Mouse (Mus musculus) heart, postnatal 0 days (tissue): ENCODE measurements at regions not wholly inside any gene's neighbourhood (a gene's known extent, or its start where the extent isn't known, plus 50 kb on each side); places are given as distances from the start of the nearest gene placed in this dataset.

Source experiments
- ATAC-seq: fragments of 200-750 bp; cut with Nextera tagmentation; 2 replicates; pipeline ENCODE4 v1.8.0; 2017; ENCODE audit warnings: low read depth, moderate number of reproducible peaks, moderate library complexity; ENCODE audit not compliant: insufficient read depth
- DNase-seq: peaks from one replicate; pipeline ENCODE4 v3.0.0-alpha.2; 2016; ENCODE audit warnings: low spot score
- H3K27ac ChIP-seq: fragments of 300-500 bp; sonication (generic); 2 replicates; pipeline ENCODE4 v1.5.1; 2014; ENCODE audit warnings: low read depth, mild to moderate bottlenecking
- H3K27me3 ChIP-seq: fragments of 300-500 bp; sonication (generic); 2 replicates; pipeline ENCODE4 v1.6.1; 2014; ENCODE audit warnings: low read length, mixed read lengths; ENCODE audit not compliant: control insufficient read depth, insufficient read depth
- H3K36me3 ChIP-seq: fragments of 300-500 bp; sonication (generic); replicated peaks from 2 replicates; pipeline ENCODE4 v1.6.1; 2014; ENCODE audit warnings: low read length, mixed read lengths; ENCODE audit not compliant: control insufficient read depth, insufficient read depth
- H3K4me1 ChIP-seq: fragments of 300-500 bp; sonication (generic); 2 replicates; pipeline ENCODE4 v1.6.1; 2014; ENCODE audit warnings: antibody characterized with exemption; ENCODE audit not compliant: control insufficient read depth, insufficient read depth
- H3K4me2 ChIP-seq: fragments of 300-500 bp; sonication (generic); 2 replicates; pipeline ENCODE4 v1.6.1; 2014; ENCODE audit warnings: low read depth, mild to moderate bottlenecking, low read length, moderate library complexity
- H3K4me3 ChIP-seq: fragments of 300-500 bp; sonication (generic); 2 replicates; pipeline ENCODE4 v1.5.1; 2014; ENCODE audit warnings: low read depth, low read length
- H3K9ac ChIP-seq: fragments of 300-500 bp; sonication (generic); replicated peaks from 2 replicates; pipeline ENCODE4 v1.6.1; 2014; ENCODE audit warnings: low read depth, low read length, mixed read lengths
- H3K9me3 ChIP-seq: fragments of 300-500 bp; sonication (generic); replicated peaks from 2 replicates; pipeline ENCODE4 v1.6.1; 2016; ENCODE audit warnings: low read length; ENCODE audit not compliant: control insufficient read depth
- CTCF ChIP-seq: IDR thresholded peaks from 2 replicates; pipeline ENCODE4 v1.5.1; 2016; ENCODE audit warnings: antibody characterized with exemption, control low read depth, low read depth
- EP300 ChIP-seq: IDR thresholded peaks from 2 replicates; pipeline ENCODE4 v1.6.1; 2016; ENCODE audit warnings: antibody characterized with exemption, low read depth
- WGBS: fragments of 180-500 bp; shearing (Covaris S2); extraction: QIAGEN DNeasy Blood & Tissue Kit; methylation state at CpG from one replicate; pipeline ENCODE4 v1.1.7; 2014; 5-methylcytosine and 5-hydroxymethylcytosine counted together

GRCm38 (mm10) chr3:41949404-41949803, 207.0 kb downstream of the D3Ertd751e start:
- Histone ChIP-seq H3K4me1 (no peaks in the 10 kb centered on the region), H3K4me2 (no peak overlapping the region), H3K9me3 (no peaks in the 10 kb centered on the region), H3K4me3 (no peak overlapping the region), H3K36me3 (no peaks in the 10 kb centered on the region), H3K27me3 (no peaks in the 10 kb centered on the region), H3K27ac (no peak overlapping the region), H3K9ac (no peak overlapping the region)
- TF ChIP-seq CTCF: no peak
- no peak for TF ChIP-seq EP300
- 65% methylated on average over 2 of the region's 2 CpGs for WGBS
- DNase-seq (no peak), ATAC-seq (no peak)

GRCm38 (mm10) chr3:41957385-41957784, 215.0 kb downstream of the D3Ertd751e start:
- Histone ChIP-seq H3K4me2 (no peak overlapping the region), H3K9me3 (no peaks in the 10 kb centered on the region), H3K4me1 (no peaks in the 10 kb centered on the region), H3K9ac (no peak overlapping the region), H3K27me3 (no peaks in the 10 kb centered on the region), H3K27ac (no peak overlapping the region), H3K36me3 (no peaks in the 10 kb centered on the region), H3K4me3 (no peak overlapping the region)
- no peak for ATAC-seq
- 38% methylated on average over 3 of the region's 3 CpGs for WGBS
- DNase-seq: no peak
- TF ChIP-seq CTCF (no peak), EP300 (no peak)

DNA sequence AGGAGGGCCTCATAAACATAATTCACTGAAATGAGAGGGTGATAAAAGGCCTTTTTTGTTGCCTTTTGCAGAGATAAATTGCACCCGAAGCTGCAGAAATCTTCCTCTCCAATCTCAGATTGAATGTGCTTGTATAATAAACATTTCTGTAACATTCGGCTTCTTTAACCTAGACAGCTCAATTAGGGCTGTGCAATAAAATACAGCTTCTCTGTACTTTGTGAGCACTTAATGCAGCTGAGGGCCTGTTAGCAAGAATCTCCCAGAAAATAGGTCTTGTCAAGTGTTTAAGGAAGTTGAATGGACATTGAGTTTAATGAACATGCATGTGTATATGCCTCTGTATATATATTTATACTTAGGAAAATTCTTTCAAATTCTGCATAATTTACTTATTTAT, 217.8 kb downstream of the D3Ertd751e start:
- no peak for ATAC-seq
- WGBS: 73% methylated on average over 2 of the region's 2 CpGs
- no peak overlapping the region for H3K4me3 ChIP-seq

DNA sequence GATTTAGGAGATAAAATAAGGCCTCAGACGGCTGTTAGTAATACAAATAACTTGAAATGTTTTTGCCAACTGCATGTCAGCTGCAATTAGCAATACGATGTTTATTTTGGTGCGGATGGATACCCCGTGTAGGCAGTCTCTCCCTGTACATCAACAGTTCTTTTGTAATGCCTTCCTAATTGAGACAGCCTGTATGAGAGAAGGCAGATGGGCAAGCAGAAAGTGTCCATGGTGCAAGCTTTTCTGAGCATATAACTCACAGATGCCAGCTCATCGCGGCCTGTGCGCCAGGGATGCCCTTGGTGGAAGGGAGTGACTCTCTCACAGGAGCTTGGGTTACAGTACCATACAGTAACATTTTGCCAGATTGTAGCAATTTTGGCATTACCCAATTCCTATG, 220.5 kb downstream of the D3Ertd751e start:
- no peak overlapping the region for H3K4me3 ChIP-seq
- no peak overlapping the region for H3K4me2 ChIP-seq
- no peaks in the 10 kb centered on the region for H3K4me1 ChIP-seq
- no peak overlapping the region for H3K9ac ChIP-seq
- TF ChIP-seq CTCF (no peak), EP300 (no peak)
- H3K27ac ChIP-seq: no peak overlapping the region
- no peaks in the 10 kb centered on the region for H3K36me3 ChIP-seq
- no peak for DNase-seq
- 79% methylated on average over 7 of the region's 7 CpGs for WGBS
- no peaks in the 10 kb centered on the region for H3K27me3 ChIP-seq
- no peak for ATAC-seq
- no peaks in the 10 kb centered on the region for H3K9me3 ChIP-seq

More for the DNA sequence above, 217.8 kb downstream of the D3Ertd751e start:
- Histone ChIP-seq H3K4me1 (no peaks in the 10 kb centered on the region), H3K27me3 (no peaks in the 10 kb centered on the region), H3K9me3 (no peaks in the 10 kb centered on the region), H3K9ac (no peak overlapping the region), H3K36me3 (no peaks in the 10 kb centered on the region), H3K4me2 (no peak overlapping the region), H3K27ac (no peak overlapping the region)
- TF ChIP-seq EP300 (no peak), CTCF (no peak)
- no peak for DNase-seq

DNA sequence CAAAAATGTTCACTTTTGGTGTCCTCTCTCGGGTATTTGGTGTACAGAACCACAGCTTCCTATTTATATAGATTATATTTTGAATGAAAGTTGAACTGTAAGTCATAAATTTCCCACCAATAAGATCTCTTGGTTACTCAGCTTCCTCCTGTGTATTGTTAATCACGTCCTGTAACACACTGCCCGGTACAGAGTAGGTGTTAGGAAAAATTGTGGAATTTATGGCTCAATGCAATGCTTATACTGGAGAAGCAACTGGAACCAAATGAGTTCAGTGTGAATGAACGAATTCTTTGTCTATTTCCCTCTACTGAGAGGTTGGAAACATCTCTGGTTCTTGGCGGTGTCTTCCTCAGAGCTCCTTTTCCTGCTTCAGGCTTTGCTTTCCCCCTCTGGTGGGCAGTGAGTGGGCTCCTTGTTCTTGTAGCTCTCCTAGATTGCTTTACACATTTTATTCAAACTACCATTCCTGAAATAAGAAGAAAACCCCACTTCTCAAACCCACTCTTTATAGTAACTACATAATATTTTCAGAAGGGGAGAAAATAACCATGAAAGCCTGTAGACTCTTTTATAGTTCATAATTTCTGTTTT, 264.4 kb downstream of the D3Ertd751e start:
- Histone ChIP-seq H3K4me2 (no peak overlapping the region), H3K9me3 (no peaks in the 10 kb centered on the region), H3K27me3 (no peaks in the 10 kb centered on the region), H3K27ac (no peak overlapping the region), H3K4me1 (no peaks in the 10 kb centered on the region), H3K36me3 (no peaks in the 10 kb centered on the region), H3K9ac (no peak overlapping the region), H3K4me3 (no peak overlapping the region)
- 59% methylated on average over 5 of the region's 5 CpGs for WGBS
- no peak for DNase-seq
- ATAC-seq: no peak
- TF ChIP-seq CTCF (no peak), EP300 (no peak)

DNA sequence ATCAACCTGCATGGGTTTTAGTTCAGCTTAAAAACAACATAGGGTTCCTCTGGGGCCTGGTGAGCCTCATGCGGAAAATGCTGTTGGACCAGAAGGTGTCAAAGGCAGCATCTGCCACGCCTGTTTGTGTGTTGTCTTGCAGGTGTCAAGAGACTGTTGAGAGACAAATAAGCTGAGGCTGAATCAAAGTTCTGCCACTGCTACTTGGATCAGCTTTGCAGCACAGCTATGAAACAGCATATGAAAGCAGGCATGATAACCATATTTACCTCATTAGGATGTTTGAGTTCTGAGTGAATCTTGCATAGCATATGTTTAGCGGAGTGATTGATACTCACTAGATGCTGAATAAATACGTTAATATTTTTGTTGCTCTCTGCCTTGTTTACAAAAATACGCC, 280.8 kb downstream of the D3Ertd751e start:
- TF ChIP-seq EP300 (no peak), CTCF (no peak)
- 74% methylated on average over 5 of the region's 5 CpGs for WGBS
- DNase-seq (no peak), ATAC-seq (no peak)
- Histone ChIP-seq H3K9ac (no peak overlapping the region), H3K4me1 (no peaks in the 10 kb centered on the region), H3K36me3 (no peaks in the 10 kb centered on the region), H3K4me2 (no peak overlapping the region), H3K27me3 (no peaks in the 10 kb centered on the region), H3K9me3 (no peaks in the 10 kb centered on the region), H3K4me3 (no peak overlapping the region), H3K27ac (no peak overlapping the region)
